Mouse (Mus musculus) MEL (cell line): ENCODE data around the gene Nadk2. TPM values are rescaled to one million over a fixed set of nuclear protein-coding genes. Genes with fewer than 3 reads are reported as not detected.

Source experiments
- DNase-seq: peaks from one replicate; pipeline ENCODE4 v3.0.0; 2011; ENCODE audit warnings: low read depth, low spot score
- H3K27ac ChIP-seq: 2 replicates; pipeline ENCODE4 v1.5.1; 2012; ENCODE audit warnings: low read depth, mild to moderate bottlenecking, control low read depth, low read length, moderate library complexity; ENCODE audit not compliant: control insufficient read depth
- H3K27me3 ChIP-seq, 2 experiments: fragments of 150-350 bp in 1 of 2; sonication (generic) in 1 of 2; 2 replicates each; pipeline ENCODE4 v1.6.1; 2012; ENCODE audit warnings: low read length in 2 of 2, mild to moderate bottlenecking in 2 of 2, improper control_type of control experiment in 1 of 2, moderate library complexity in 1 of 2; ENCODE audit not compliant: insufficient read depth in 2 of 2, control insufficient read depth in 1 of 2
- H3K36me3 ChIP-seq, 2 experiments: 2 replicates each; pipeline ENCODE4 v1.6.1; 2012 to 2014; ENCODE audit warnings: low read length in 2 of 2, improper control_type of control experiment in 1 of 2, inconsistent platforms in 1 of 2, mild to moderate bottlenecking in 1 of 2; ENCODE audit not compliant: insufficient read depth in 2 of 2, control insufficient read depth in 1 of 2
- H3K4me1 ChIP-seq, 2 experiments: fragments of 150-350 bp in 1 of 2; sonication (generic) in 1 of 2; 2 replicates each; pipeline ENCODE4 v1.6.1; 2012; ENCODE audit warnings: low read length in 2 of 2, improper control_type of control experiment in 1 of 2, mild to moderate bottlenecking in 1 of 2; ENCODE audit not compliant: insufficient read depth in 2 of 2, control insufficient read depth in 1 of 2
- H3K4me3 ChIP-seq, 2 experiments: fragments of 150-350 bp in 1 of 2; sonication (generic) in 1 of 2; 2 replicates each; pipeline ENCODE4 v1.5.1; 2012; ENCODE audit warnings: low read depth in 2 of 2, low read length in 2 of 2, mild to moderate bottlenecking in 2 of 2, moderate library complexity in 2 of 2, control low read depth in 1 of 2, improper control_type of control experiment in 1 of 2; ENCODE audit not compliant: control insufficient read depth in 1 of 2, insufficient read depth in 1 of 2
- H3K79me2 ChIP-seq: 2 replicates; pipeline ENCODE4 v1.6.1; 2012; ENCODE audit warnings: mild to moderate bottlenecking, low read length, moderate library complexity; ENCODE audit not compliant: control insufficient read depth, poor library complexity, insufficient read depth
- H3K9ac ChIP-seq: 2 replicates; pipeline ENCODE4 v1.6.1; 2012; ENCODE audit warnings: low read depth, mild to moderate bottlenecking, control low read depth, low read length, moderate library complexity; ENCODE audit not compliant: control insufficient read depth, poor library complexity, severe bottlenecking
- H3K9me3 ChIP-seq: fragments of 150-350 bp; sonication (generic); replicated peaks from 2 replicates; pipeline ENCODE4 v1.6.1; 2012; ENCODE audit warnings: mild to moderate bottlenecking, low read length, improper control_type of control experiment, moderate library complexity; ENCODE audit not compliant: insufficient read depth
- BHLHE40 ChIP-seq: IDR thresholded peaks from 2 replicates; pipeline ENCODE4 v1.6.1; 2012; ENCODE audit warnings: low read depth, mild to moderate bottlenecking, inconsistent platforms, low read length, improper control_type of control experiment, borderline replicate concordance
- CHD1 ChIP-seq: IDR thresholded peaks from 2 replicates; pipeline ENCODE4 v1.6.1; 2012; ENCODE audit warnings: low read depth, mild to moderate bottlenecking, inconsistent platforms, low read length, improper control_type of control experiment
- CHD2 ChIP-seq: IDR thresholded peaks from 2 replicates; pipeline ENCODE4 v1.6.1; 2011; ENCODE audit warnings: low read length, improper control_type of control experiment
- CTCF ChIP-seq, 3 experiments: IDR thresholded peaks in 2 of 3; conservative IDR thresholded peaks in 1 of 3; 2 replicates each; pipeline ENCODE4 v1.5.1; 2011 to 2012; ENCODE audit warnings: low read length in 3 of 3, low read depth in 2 of 3, mild to moderate bottlenecking in 2 of 3, improper control_type of control experiment in 1 of 3, inconsistent platforms in 1 of 3, mixed read lengths in 1 of 3, moderate library complexity in 1 of 3; ENCODE audit not compliant: control insufficient read depth in 1 of 3, insufficient read depth in 1 of 3, poor library complexity in 1 of 3, severe bottlenecking in 1 of 3
- E2F4 ChIP-seq: IDR thresholded peaks from 2 replicates; pipeline ENCODE4 v1.6.1; 2011; ENCODE audit warnings: low read depth, low read length, improper control_type of control experiment, borderline replicate concordance
- ELF1 ChIP-seq: IDR thresholded peaks from 2 replicates; pipeline ENCODE4 v1.6.1; 2014; ENCODE audit warnings: low read depth, mild to moderate bottlenecking, inconsistent platforms, low read length, improper control_type of control experiment, moderate library complexity
- EP300 ChIP-seq, 2 experiments: IDR thresholded peaks; 2 replicates each; pipeline ENCODE4 v1.6.1; 2011; ENCODE audit warnings: improper control_type of control experiment in 2 of 2, low read length in 2 of 2, low read depth in 1 of 2, mild to moderate bottlenecking in 1 of 2
- ETS1 ChIP-seq: IDR thresholded peaks from 2 replicates; pipeline ENCODE4 v1.6.1; 2012; ENCODE audit warnings: low read depth, mild to moderate bottlenecking, inconsistent platforms, low read length, improper control_type of control experiment, moderate library complexity
- GABPA ChIP-seq: IDR thresholded peaks from 2 replicates; pipeline ENCODE4 v1.6.1; 2012; ENCODE audit warnings: low read depth, mild to moderate bottlenecking, inconsistent platforms, low read length, improper control_type of control experiment, moderate library complexity
- GATA1 ChIP-seq: IDR thresholded peaks from 2 replicates; pipeline ENCODE4 v1.6.1; 2011; ENCODE audit warnings: low read depth, low read length, improper control_type of control experiment
- HCFC1 ChIP-seq: IDR thresholded peaks from 2 replicates; pipeline ENCODE4 v1.6.1; 2012; ENCODE audit warnings: low read depth, mild to moderate bottlenecking, inconsistent platforms, low read length, improper control_type of control experiment, moderate library complexity
- JUND ChIP-seq: IDR thresholded peaks from 2 replicates; pipeline ENCODE4 v1.6.1; 2011; ENCODE audit warnings: low read depth, mild to moderate bottlenecking, improper control_type of control experiment, low read length
- KAT2A ChIP-seq: conservative IDR thresholded peaks from 2 replicates; pipeline ENCODE4 v1.6.1; 2012; ENCODE audit warnings: low read depth, low read length, improper control_type of control experiment, inconsistent platforms
- MAX ChIP-seq: IDR thresholded peaks from 2 replicates; pipeline ENCODE4 v1.6.1; 2011; ENCODE audit warnings: low read length, improper control_type of control experiment
- MAZ ChIP-seq: IDR thresholded peaks from 2 replicates; pipeline ENCODE4 v1.6.1; 2012; ENCODE audit warnings: low read depth, mild to moderate bottlenecking, inconsistent platforms, low read length, improper control_type of control experiment
- MEF2A ChIP-seq: IDR thresholded peaks from 2 replicates; pipeline ENCODE4 v1.6.1; 2014; ENCODE audit warnings: low read depth, mild to moderate bottlenecking, inconsistent platforms, low read length, improper control_type of control experiment; ENCODE audit not compliant: poor library complexity, insufficient replicate concordance, severe bottlenecking; ENCODE audit errors: extremely low read depth
- MXI1 ChIP-seq: IDR thresholded peaks from 2 replicates; pipeline ENCODE4 v1.6.1; 2011; ENCODE audit warnings: mild to moderate bottlenecking, low read depth, low read length, improper control_type of control experiment
- MYC ChIP-seq: IDR thresholded peaks from 2 replicates; pipeline ENCODE4 v1.6.1; 2011; ENCODE audit warnings: low read depth, mild to moderate bottlenecking, low read length, improper control_type of control experiment, moderate library complexity
- NELFE ChIP-seq: IDR thresholded peaks from 2 replicates; pipeline ENCODE4 v1.6.1; 2011; ENCODE audit warnings: low read depth, low read length, improper control_type of control experiment
- NRF1 ChIP-seq: IDR thresholded peaks from 2 replicates; pipeline ENCODE4 v1.6.1; 2014; ENCODE audit warnings: low read depth, mild to moderate bottlenecking, inconsistent platforms, low read length, improper control_type of control experiment, moderate library complexity; ENCODE audit not compliant: poor library complexity, insufficient read depth, severe bottlenecking
- POLR2A ChIP-seq, 2 experiments: IDR thresholded peaks; 2 replicates each; pipeline ENCODE4 v1.6.1; 2011 to 2012; ENCODE audit warnings: low read length in 2 of 2, mild to moderate bottlenecking in 2 of 2, control low read depth in 1 of 2, improper control_type of control experiment in 1 of 2, low read depth in 1 of 2, moderate library complexity in 1 of 2; ENCODE audit not compliant: control insufficient read depth in 1 of 2, insufficient read depth in 1 of 2, poor library complexity in 1 of 2
- POLR2AphosphoS2 ChIP-seq: IDR thresholded peaks from 2 replicates; pipeline ENCODE4 v1.6.1; 2011; ENCODE audit warnings: low read length, improper control_type of control experiment
- POLR2AphosphoS5 ChIP-seq: IDR thresholded peaks from 2 replicates; pipeline ENCODE4 v1.6.1; 2012; ENCODE audit warnings: low read depth, borderline replicate concordance, mild to moderate bottlenecking, inconsistent platforms, low read length, moderate library complexity, mixed read lengths
- RAD21 ChIP-seq: IDR thresholded peaks from 2 replicates; pipeline ENCODE4 v1.6.1; 2011; ENCODE audit warnings: mild to moderate bottlenecking, low read depth, low read length, improper control_type of control experiment
- SIN3A ChIP-seq: IDR thresholded peaks from 2 replicates; pipeline ENCODE4 v1.6.1; 2012; ENCODE audit warnings: low read length, improper control_type of control experiment, inconsistent platforms
- SMC3 ChIP-seq: IDR thresholded peaks from 2 replicates; pipeline ENCODE4 v1.6.1; 2011; ENCODE audit warnings: low read depth, low read length, improper control_type of control experiment
- TAL1 ChIP-seq: IDR thresholded peaks from 2 replicates; pipeline ENCODE4 v1.6.1; 2012; ENCODE audit warnings: mild to moderate bottlenecking, inconsistent platforms, low read length, moderate library complexity, mixed read lengths
- TCF12 ChIP-seq: IDR thresholded peaks from 2 replicates; pipeline ENCODE4 v1.6.1; 2014; ENCODE audit warnings: low read depth, mild to moderate bottlenecking, inconsistent platforms, low read length, improper control_type of control experiment, moderate library complexity
- UBTF ChIP-seq: IDR thresholded peaks from 2 replicates; pipeline ENCODE4 v1.6.1; 2012; ENCODE audit warnings: low read depth, mild to moderate bottlenecking, inconsistent platforms, low read length, improper control_type of control experiment, moderate library complexity, borderline replicate concordance; ENCODE audit not compliant: insufficient read depth
- USF1 ChIP-seq: IDR thresholded peaks from 2 replicates; pipeline ENCODE4 v1.6.1; 2014; ENCODE audit warnings: low read depth, mild to moderate bottlenecking, inconsistent platforms, low read length, improper control_type of control experiment, moderate library complexity
- USF2 ChIP-seq, 2 experiments: IDR thresholded peaks; 2 replicates each; pipeline ENCODE4 v1.6.1; 2011 to 2012; ENCODE audit warnings: improper control_type of control experiment in 2 of 2, low read length in 2 of 2, borderline replicate concordance in 1 of 2, inconsistent platforms in 1 of 2, low read depth in 1 of 2, mild to moderate bottlenecking in 1 of 2; ENCODE audit not compliant: insufficient read depth in 1 of 2
- ZC3H11A ChIP-seq: IDR thresholded peaks from 2 replicates; pipeline ENCODE4 v1.6.1; 2012; ENCODE audit warnings: low read depth, mild to moderate bottlenecking, inconsistent platforms, low read length, improper control_type of control experiment
- ZKSCAN1 ChIP-seq: IDR thresholded peaks from 2 replicates; pipeline ENCODE4 v1.6.1; 2012; ENCODE audit warnings: low read depth, mild to moderate bottlenecking, inconsistent platforms, low read length, improper control_type of control experiment, moderate library complexity
- ZMIZ1 ChIP-seq: IDR thresholded peaks from 2 replicates; pipeline ENCODE4 v1.6.1; 2012; ENCODE audit warnings: low read depth, mild to moderate bottlenecking, inconsistent platforms, low read length, improper control_type of control experiment, moderate library complexity
- ZNF384 ChIP-seq: IDR thresholded peaks from 2 replicates; pipeline ENCODE4 v1.6.1; 2012; ENCODE audit warnings: low read depth, mild to moderate bottlenecking, inconsistent platforms, low read length, improper control_type of control experiment
- polyA plus RNA-seq, 2 experiments: library from polyadenylated mRNA; stranded (reverse) in 1 of 2; unstranded in 1 of 2; fragments of >175 nt in 1 of 2; fragments of >200 nt in 1 of 2; gene quantifications; 2 replicates each; pipeline versions ENCODE4 v1.2.1 to v1.2.4; 2012; ENCODE audit warnings: low replicate concordance in 2 of 2, low read depth in 1 of 2; ENCODE audit not compliant: insufficient read length in 2 of 2, insufficient read depth in 1 of 2, missing spikeins in 1 of 2
- total RNA-seq: library from RNA; depleted of rRNA; stranded (reverse); fragments of 300-350 nt; gene quantifications from 2 replicates; pipeline ENCODE4 v1.2.3, GENCODE M21; 2012

Nadk2 gene
- total and polyA plus RNA-seq, 3 experiments = 168 to 659 (median 361) TPM

- Histone ChIP-seq H3K9me3 (no peaks in the 10 kb centered on the region), H3K4me1 (peaks cover 46 to 52% of the 10 kb centered on the region in 2 experiments), H3K9ac (peak overlapping the region; percentile 66), H3K27ac (peak overlapping the region; percentile 99), H3K27me3 (no peaks in the 10 kb centered on the region), H3K36me3 (peaks cover 23 to 74% of the 10 kb centered on the region in 2 experiments), H3K79me2 (peaks cover 66% of the 10 kb centered on the region), H3K4me3 (peak overlapping the region; percentile 40 to 41)
- DNase-seq = peak; percentile 91
- TF ChIP-seq MAZ (peak; percentile 25; the same call in 1 of the 2 replicates), ELF1 (no peak), ZKSCAN1 (no peak), MYC (peak; percentile 57; the same call in 1 of the 2 replicates), POLR2AphosphoS5 (no peak), MEF2A (peak; percentile 69; the same call in 1 of the 2 replicates), GABPA (no peak), NRF1 (no peak), KAT2A (no peak), MAX (peak; percentile 50; the same call in 1 of the 2 replicates), CHD1 (peak; percentile 73; the same call in 1 of the 2 replicates), ZNF384 (no peak), POLR2AphosphoS2 (no peak; the same call in 1 of the 2 replicates), SMC3 (no peak; the same call in 1 of the 2 replicates), CHD2 (no peak; the same call in 1 of the 2 replicates), MXI1 (peak; percentile 85), E2F4 (no peak), CTCF (IDR thresholded peaks at IDR 0.05 in 2 of 3, conservative IDR thresholded peaks at IDR 0.05 in 1 of 3; ENCODE audit: control insufficient read depth in 1 of 3, insufficient read depth in 1 of 3, low read depth in 2 of 3, low read length in 3 of 3, poor library complexity in 1 of 3, severe bottlenecking in 1 of 3) (no peak), ZC3H11A (no peak), RAD21 (no peak), TCF12 (peak; percentile 60), USF2 (IDR thresholded peaks at IDR 0.05; ENCODE audit: borderline replicate concordance in 1 of 2, insufficient read depth in 1 of 2, low read depth in 1 of 2, low read length in 2 of 2) (no peak), JUND (no peak), ETS1 (peak; percentile 55), TAL1 (peak; percentile 69), SIN3A (no peak; the same call in 1 of the 2 replicates), POLR2A (IDR thresholded peaks at IDR 0.05; ENCODE audit: control insufficient read depth in 1 of 2, insufficient read depth in 1 of 2, low read depth in 1 of 2, low read length in 2 of 2, poor library complexity in 1 of 2) (peak in 1 of 2 experiments; percentile 55; a peak in 2 of 4 replicates), BHLHE40 (peak; percentile 47; the same call in 1 of the 2 replicates), ZMIZ1 (peak; percentile 56; the same call in 1 of the 2 replicates), NELFE (peak; percentile 58), UBTF (no peak), EP300 (IDR thresholded peaks at IDR 0.05; ENCODE audit: low read depth in 1 of 2, low read length in 2 of 2) (peak; percentile 70 to 81), GATA1 (peak; percentile 75), HCFC1 (0 out of 2 replicates have a peak, but pooled peaks have one; percentile 25), USF1 (no peak)
These were observed 7.6 kb downstream of the Nadk2 start for GRCm38 (mm10) chr15:9078481-9079300.
